Comparison of ENCODE assay signal across 20 mouse cellular contexts in genomic region chr8:45291790-45292189, GRCm38 (mm10). TPM values are rescaled to one million over a fixed set of nuclear protein-coding genes. Genes with fewer than 3 reads are reported as not detected.
DNase-seq lines count a peak whose midpoint lies in the region; ATAC-seq lines count a peak whose summit lies in the region.
"Had no signal": no experiment of that assay in that cellular context is flagged by ENCODE, and none has a peak within 500 bp of the region (broad histone marks: within the 10 kb centered on the region; RNA-seq: fewer than 3 reads in every experiment).

No protein-coding gene starts in this region.

- H3K9ac ChIP-seq in forebrain, embryonic 13.5 days = no peak overlapping the region
- no peak overlapping the region for H3K9ac ChIP-seq in forebrain, embryonic 11.5 days (ENCODE audit: low read length)
- H3K9ac ChIP-seq: liver, embryonic 15.5 days; midbrain, embryonic 12.5 days had no signal

- peak; percentile 83; the same call in 1 of the 2 replicates for ATAC-seq in forebrain, embryonic 13.5 days
- ATAC-seq in forebrain, embryonic 11.5 days (replicated peaks; ENCODE audit: low FRiP score) = no peak
- ATAC-seq: Patski had no signal

- 82% methylated on average over 2 of the region's 2 CpGs for WGBS in forebrain, embryonic 13.5 days
- 87% methylated on average over 2 of the region's 2 CpGs for WGBS in forebrain, embryonic 11.5 days

- DNase-seq in forebrain, embryonic 11.5 days (ENCODE audit: low spot score) = no peak
- DNase-seq in right cerebral cortex, postnatal 10 days (ENCODE audit: low spot score in 2 of 2) = peak; percentile 53 to 70
- DNase-seq in right cerebral cortex, adult 18-20 months = no peak
- peak; percentile 58 to 78 for DNase-seq in layer of hippocampus, adult 8-10 months (ENCODE audit: low spot score in 2 of 2)
- peak; percentile 12 for DNase-seq in right cerebral cortex, postnatal 4 days
- no peak for DNase-seq in thymus, postnatal 4 days
- DNase-seq in embryo, embryonic 10 days (ENCODE audit: low spot score) = no peak
- DNase-seq: gastrocnemius, adult 2 months; heart, postnatal 36 days; lung, postnatal 36 days had no signal

- no peak overlapping the region for H3K4me2 ChIP-seq in forebrain, embryonic 13.5 days
- no peak overlapping the region for H3K4me2 ChIP-seq in forebrain, embryonic 11.5 days (ENCODE audit: low read depth, low read length, severe bottlenecking)
- H3K4me2 ChIP-seq: liver, embryonic 15.5 days; midbrain, embryonic 12.5 days had no signal

- no peaks in the 10 kb centered on the region for H3K4me1 ChIP-seq in forebrain, embryonic 13.5 days
- H3K4me1 ChIP-seq in forebrain, embryonic 11.5 days (replicated peaks; ENCODE audit: control insufficient read depth, insufficient read depth, low read length) = no peaks in the 10 kb centered on the region
- H3K4me1 ChIP-seq: liver, embryonic 15.5 days; midbrain, embryonic 12.5 days had no signal

- H3K27me3 ChIP-seq in forebrain, embryonic 13.5 days = no peaks in the 10 kb centered on the region
- no peaks in the 10 kb centered on the region for H3K27me3 ChIP-seq in forebrain, embryonic 11.5 days (ENCODE audit: control insufficient read depth, insufficient read depth, low read length)
- H3K27me3 ChIP-seq: liver, embryonic 15.5 days; midbrain, embryonic 12.5 days had no signal

- H3K4me3 ChIP-seq in forebrain, embryonic 13.5 days = no peak overlapping the region
- H3K4me3 ChIP-seq in forebrain, embryonic 11.5 days (ENCODE audit: low read depth, low read length) = no peak overlapping the region
- H3K4me3 ChIP-seq: gastrocnemius, adult 2 months; liver, embryonic 15.5 days; midbrain, embryonic 12.5 days had no signal

- no peak overlapping the region for H3K27ac ChIP-seq in forebrain, embryonic 13.5 days
- no peak overlapping the region for H3K27ac ChIP-seq in forebrain, embryonic 11.5 days (ENCODE audit: low read depth, low read length)
- H3K27ac ChIP-seq: gastrocnemius, adult 2 months; liver, embryonic 15.5 days; midbrain, embryonic 12.5 days had no signal

- no peaks in the 10 kb centered on the region for H3K9me3 ChIP-seq in forebrain, embryonic 13.5 days (replicated peaks)
- H3K9me3 ChIP-seq in forebrain, embryonic 11.5 days (ENCODE audit: control insufficient read depth, low read length) = no peaks in the 10 kb centered on the region
- H3K9me3 ChIP-seq: liver, embryonic 15.5 days; midbrain, embryonic 12.5 days had no signal

- H3K36me3 ChIP-seq in forebrain, embryonic 13.5 days (ENCODE audit: poor library complexity, severe bottlenecking) = no peaks in the 10 kb centered on the region
- H3K36me3 ChIP-seq in forebrain, embryonic 11.5 days (ENCODE audit: control insufficient read depth, insufficient read depth, low read length) = no peaks in the 10 kb centered on the region
- H3K36me3 ChIP-seq: liver, embryonic 15.5 days; midbrain, embryonic 12.5 days had no signal

RNA-seq across cellular contexts. Expression of gene Klkb1, which starts 2.9 kb away (rescaled TPM):
- not detected in 2 replicates for polyA plus RNA-seq in forebrain, embryonic 13.5 days (2015; fragmentation: Nextera tagmentation; extraction: Ambion mirVana)
- not detected in 2 replicates for polyA plus RNA-seq in forebrain, embryonic 11.5 days (2014; fragmentation: Nextera tagmentation; extraction: Ambion mirVana)
- total RNA-seq in layer of hippocampus, adult 8-10 months (2022) = under 1 TPM in 2 of 4 experiments, not detected in 2; 0.11 to 0.13 TPM
- total RNA-seq: gastrocnemius, adult 2 months; heart, postnatal 36 days had no signal
- polyA plus RNA-seq: embryonic facial prominence, embryonic 11.5 days; intestine, embryonic 14.5 days; limb, embryonic 11.5 days; midbrain, embryonic 12.5 days; neural tube, embryonic 11.5 days; Patski had no signal

RNA-seq across cellular contexts. Expression of gene Gm45753, which starts 16.5 kb away (rescaled TPM):
- not detected in 2 replicates for polyA plus RNA-seq in forebrain, embryonic 13.5 days (2015; fragmentation: Nextera tagmentation; extraction: Ambion mirVana)
- not detected in 2 replicates for polyA plus RNA-seq in forebrain, embryonic 11.5 days (2014; fragmentation: Nextera tagmentation; extraction: Ambion mirVana)
- under 1 TPM in 1 of 4 experiments, not detected in 3; 0.28 TPM for total RNA-seq in layer of hippocampus, adult 8-10 months (2022)
- total RNA-seq: gastrocnemius, adult 2 months; heart, postnatal 36 days had no signal
- polyA plus RNA-seq: embryonic facial prominence, embryonic 11.5 days; intestine, embryonic 14.5 days; kidney, embryonic 16.5 days; limb, embryonic 11.5 days; midbrain, embryonic 12.5 days; neural tube, embryonic 11.5 days; spleen, adult 2 months had no signal

RNA-seq across cellular contexts. Expression of gene F11, which starts 30.0 kb away (rescaled TPM):
- polyA plus RNA-seq in forebrain, embryonic 13.5 days (2015; fragmentation: Nextera tagmentation; extraction: Ambion mirVana) = not detected in 2 replicates
- not detected in 2 replicates for polyA plus RNA-seq in forebrain, embryonic 11.5 days (2014; fragmentation: Nextera tagmentation; extraction: Ambion mirVana)
- total RNA-seq in layer of hippocampus, adult 8-10 months (2022) = not detected
- total RNA-seq: gastrocnemius, adult 2 months; heart, postnatal 36 days had no signal
- polyA plus RNA-seq: embryonic facial prominence, embryonic 11.5 days; intestine, embryonic 14.5 days; limb, embryonic 11.5 days; midbrain, embryonic 12.5 days; neural tube, embryonic 11.5 days; Patski; spleen, adult 2 months had no signal

RNA-seq across cellular contexts. Expression of gene Cyp4v3, which starts 41.2 kb away (rescaled TPM):
- polyA plus RNA-seq in forebrain, embryonic 13.5 days (2015; fragmentation: Nextera tagmentation; extraction: Ambion mirVana) = 0.49 and 0.72 TPM in 2 replicates
- polyA plus RNA-seq in forebrain, embryonic 11.5 days (2014; fragmentation: Nextera tagmentation; extraction: Ambion mirVana) = 0.69 and 1.6 TPM in 2 replicates
- total RNA-seq in layer of hippocampus, adult 8-10 months (2022) = 10 to 100 TPM in 2 of 4 experiments, 1 to 10 TPM in 2; 6.2 to 14.2 (median 8.7) TPM

Comparison
In these comparisons a context has a peak if more than half of its experiments do, and no peak if none do; other contexts are left out.
1. DNase-seq: peak in right cerebral cortex, postnatal 10 days (2 of 2), layer of hippocampus, adult 8-10 months (2 of 2) and right cerebral cortex, postnatal 4 days (single experiment); none in forebrain, embryonic 11.5 days (single experiment), right cerebral cortex, adult 18-20 months (single experiment), thymus, postnatal 4 days (single experiment) and embryo, embryonic 10 days (single experiment).